Mouse (Mus musculus) hematopoietic stem cell, adult 5-6 weeks (primary cell): ENCODE results near the gene Gm11444. TPM values are rescaled to one million over a fixed set of nuclear protein-coding genes. Genes with fewer than 3 reads are reported as not detected.

ENCODE experiments used
- ATAC-seq, 2 experiments: fragments of 125-278 bp in 1 of 2; replicated peaks in 1 of 2; 2 replicates each; pipeline ENCODE4 v1.8.0; 2016 to 2017; ENCODE audit warnings: inconsistent platforms in 2 of 2, mild to moderate bottlenecking in 2 of 2, moderate number of reproducible peaks in 2 of 2, low read depth in 1 of 2, moderate TSS enrichment in 1 of 2; ENCODE audit not compliant: low FRiP score in 2 of 2, poor library complexity in 2 of 2, severe bottlenecking in 2 of 2, insufficient read depth in 1 of 2, low TSS enrichment in 1 of 2
- total RNA-seq: library from RNA; stranded (forward); fragments of 172-1452, 232-1000 nt; gene quantifications from 2 replicates; pipeline ENCODE4 v1.2.3, GENCODE M21; 2017

Gm11444 gene
- total RNA-seq, 1 experiment from 2014 or later = not detected

- ATAC-seq = no peak
Measured at GRCm38 (mm10) chr11:85829520-85830440, 20.4 kb downstream of the Gm11444 start.

GRCm38 (mm10) chr11:85828691-85829519, 21.2 kb downstream of the Gm11444 start:
- ATAC-seq = peak; percentile 4 to 31; a peak in 1 of 4 replicates

- no peak for ATAC-seq
Measured at GRCm38 (mm10) chr11:85827342-85827741, 22.8 kb downstream of the Gm11444 start.

GRCm38 (mm10) chr11:85825823-85826222, 24.3 kb downstream of the Gm11444 start:
- no peak for ATAC-seq

GRCm38 (mm10) chr11:85825031-85825430, 25.1 kb downstream of the Gm11444 start:
- no peak for ATAC-seq

GRCm38 (mm10) chr11:85823794-85824193, 26.3 kb downstream of the Gm11444 start:
- no peak for ATAC-seq

- peak; percentile 70 to 74; a peak in 3 of 4 replicates for ATAC-seq
Measured at GRCm38 (mm10) chr11:85823181-85823580, 27.0 kb downstream of the Gm11444 start.

GRCm38 (mm10) chr11:85821659-85822058, 28.5 kb downstream of the Gm11444 start:
- ATAC-seq = no peak

- ATAC-seq = no peak
Measured at GRCm38 (mm10) chr11:85820959-85821358, 29.2 kb downstream of the Gm11444 start.

GRCm38 (mm10) chr11:85818401-85818800, 31.7 kb downstream of the Gm11444 start:
- ATAC-seq = no peak

GRCm38 (mm10) chr11:85816471-85816870, 33.7 kb downstream of the Gm11444 start:
- ATAC-seq = no peak

GRCm38 (mm10) chr11:85814678-85815077, 35.5 kb downstream of the Gm11444 start:
- ATAC-seq = no peak

GRCm38 (mm10) chr11:85812201-85812966, 37.7 kb downstream of the Gm11444 start:
- ATAC-seq = peak; percentile 79 to 83

GRCm38 (mm10) chr11:85811676-85812075, 38.5 kb downstream of the Gm11444 start:
- ATAC-seq = no peak

- no peak for ATAC-seq
Measured at GRCm38 (mm10) chr11:85811229-85811628, 38.9 kb downstream of the Gm11444 start.

GRCm38 (mm10) chr11:85807353-85807752, 42.8 kb downstream of the Gm11444 start:
- ATAC-seq = no peak

GRCm38 (mm10) chr11:85805779-85806178, 44.4 kb downstream of the Gm11444 start:
- no peak for ATAC-seq
